Mouse (Mus musculus): Measurements from ENCODE around the gene Prrx1.

Prrx1 gene

DNA sequence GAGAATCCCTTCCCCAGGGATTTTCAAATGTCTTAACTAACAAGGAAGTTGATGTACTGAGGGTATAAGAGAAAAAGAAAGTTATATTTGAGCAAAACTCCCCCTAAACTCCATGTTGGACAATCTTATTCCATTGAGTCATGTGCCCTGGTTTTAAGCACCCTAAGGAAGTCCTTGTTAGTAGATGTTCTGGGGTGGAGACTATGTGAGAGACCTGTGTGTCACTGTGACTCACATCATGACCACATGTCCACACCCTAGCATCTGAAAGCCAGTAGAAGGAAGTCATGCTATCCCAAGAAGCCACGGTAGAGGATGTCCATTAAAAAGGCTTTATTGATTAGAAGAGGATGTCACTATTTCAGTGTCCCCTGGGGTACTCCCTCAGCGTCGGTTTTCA lies 40.4 kb downstream of the Prrx1 start:
- DNase-seq (ENCODE audit: low spot score in 2 of 2) = no peak

DNA sequence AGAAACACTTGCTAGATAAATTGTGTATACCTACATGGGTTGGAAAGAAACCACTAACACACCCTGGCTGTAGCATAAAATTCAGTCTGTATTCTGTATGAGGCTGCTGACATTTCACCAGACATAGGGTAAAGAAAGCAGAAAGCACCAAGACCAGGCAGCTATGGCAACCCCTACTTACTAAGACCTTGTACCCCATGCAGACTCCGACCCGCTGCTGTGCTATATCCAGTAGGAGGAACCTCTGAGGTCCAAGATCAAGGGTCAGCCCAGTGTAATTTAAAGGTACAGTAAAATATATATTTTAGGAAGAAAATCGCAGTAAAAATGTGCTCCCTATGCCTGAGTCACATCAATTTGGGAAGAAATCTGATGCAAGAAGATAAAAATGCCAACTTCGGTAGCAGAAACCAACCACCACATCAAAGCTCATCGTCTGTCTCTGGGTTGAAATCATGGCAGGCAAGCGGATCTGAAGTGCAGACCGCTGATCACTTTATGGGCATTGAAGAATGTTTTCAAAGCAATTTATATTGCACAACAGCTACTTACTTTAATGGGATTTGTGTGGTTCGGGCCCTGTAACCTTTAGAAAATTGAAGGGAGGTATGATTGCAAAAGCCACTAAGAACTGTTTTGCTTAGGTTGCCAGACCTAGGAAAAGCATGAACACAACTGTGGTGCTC lies 46.5 kb downstream of the Prrx1 start:
- DNase-seq (ENCODE audit: low spot score in 2 of 2) = no peak

DNA sequence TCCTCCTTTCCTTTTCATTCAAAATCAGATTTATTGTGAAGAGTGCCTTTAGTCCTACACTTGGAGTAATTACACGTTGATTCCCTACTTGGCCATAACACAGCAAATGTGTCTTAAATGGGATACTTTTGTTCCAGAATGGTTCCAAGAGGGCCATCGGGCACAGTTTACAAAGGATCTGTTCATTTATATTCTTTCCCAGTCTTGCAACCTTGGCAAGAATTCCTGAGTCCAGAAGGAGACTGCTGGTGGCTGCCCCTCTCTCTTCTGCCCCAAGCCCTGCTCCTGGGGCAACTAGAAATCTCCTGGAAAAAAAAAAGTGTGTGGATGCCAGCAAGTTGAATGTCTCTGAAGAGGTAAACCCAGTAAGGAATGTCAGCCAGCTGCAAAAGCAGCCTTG lies 56.2 kb downstream of the Prrx1 start:
- no peak for DNase-seq (ENCODE audit: low spot score in 2 of 2)

DNA sequence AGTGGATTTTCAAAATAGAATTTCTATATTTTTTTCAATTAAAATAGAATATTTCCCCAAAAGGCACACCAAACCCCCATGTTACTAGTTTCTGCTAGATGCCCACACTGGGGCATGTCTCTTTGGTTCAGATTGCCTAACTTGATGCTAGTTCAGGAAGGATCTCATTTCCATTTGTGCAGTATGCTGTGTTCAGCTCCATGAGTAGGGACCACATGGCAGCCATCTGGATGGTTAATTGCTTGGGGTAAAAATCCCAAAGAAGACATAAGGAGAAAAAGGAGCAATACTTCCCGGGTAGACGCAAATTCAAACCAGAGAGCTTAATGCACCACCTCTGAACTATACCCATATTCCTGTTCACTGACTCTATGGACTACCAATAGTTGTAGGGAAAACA lies 57.6 kb downstream of the Prrx1 start:
- no peak for DNase-seq (ENCODE audit: low spot score in 2 of 2)

DNA sequence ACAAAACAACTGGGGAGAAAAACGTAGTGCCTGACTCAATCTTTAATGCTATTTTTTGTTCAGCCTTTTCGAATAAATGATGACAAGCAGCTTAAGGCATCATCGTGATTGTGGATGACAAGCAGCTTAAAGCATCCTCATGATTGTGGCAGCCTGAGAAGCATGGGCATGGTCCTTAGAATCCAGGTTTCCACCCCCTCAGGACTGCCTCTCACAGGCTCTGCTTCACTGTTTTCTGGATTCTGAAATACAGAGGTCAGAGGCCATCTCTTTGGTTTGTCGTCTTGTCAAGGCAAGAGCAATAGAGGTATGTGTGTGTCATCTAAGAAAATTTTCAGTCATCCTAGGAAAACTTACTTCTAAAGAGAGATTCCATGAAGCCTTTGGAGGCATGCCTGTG lies 60.7 kb downstream of the Prrx1 start:
- DNase-seq (ENCODE audit: low spot score in 2 of 2) = no peak

DNA sequence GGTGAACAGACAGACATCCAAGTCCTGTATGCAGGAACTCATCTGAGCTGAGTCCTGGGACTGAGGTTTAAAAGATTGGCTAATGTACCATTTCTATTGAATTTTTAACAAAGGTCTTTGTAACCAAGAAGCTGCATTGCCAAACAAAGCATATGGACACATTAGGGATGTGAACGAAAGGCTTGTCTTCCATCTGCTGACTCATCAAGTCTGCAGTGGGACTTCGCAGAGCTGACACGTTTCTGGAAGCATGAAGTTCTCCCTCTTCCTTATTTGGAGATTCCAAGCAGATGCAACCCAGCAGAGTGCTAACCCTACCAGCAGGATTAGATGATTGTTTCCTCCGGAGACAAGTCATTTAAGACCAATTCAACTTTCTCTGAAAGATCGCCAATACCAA lies 61.2 kb downstream of the Prrx1 start:
- no peak for DNase-seq (ENCODE audit: low spot score in 2 of 2)

DNA sequence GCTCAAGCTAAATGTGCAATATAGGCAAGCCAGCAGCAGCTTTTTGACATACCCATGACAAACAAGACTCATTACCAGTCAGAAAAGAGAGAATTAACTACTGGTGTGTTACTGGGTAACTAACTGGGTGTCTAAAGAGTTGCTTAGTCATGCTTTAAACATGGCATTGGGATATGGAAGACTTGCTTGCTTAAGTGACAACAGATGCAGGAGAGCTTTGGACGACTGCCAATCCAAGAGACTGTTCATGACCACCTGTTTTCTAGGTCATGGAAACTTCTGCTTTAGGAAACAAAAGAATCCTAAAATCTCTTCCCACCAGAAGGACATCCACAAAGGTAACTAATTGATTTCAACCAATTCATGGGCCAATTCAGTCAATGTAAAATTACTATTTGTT lies 61.7 kb downstream of the Prrx1 start:
- DNase-seq (ENCODE audit: low spot score in 2 of 2) = no peak

DNA sequence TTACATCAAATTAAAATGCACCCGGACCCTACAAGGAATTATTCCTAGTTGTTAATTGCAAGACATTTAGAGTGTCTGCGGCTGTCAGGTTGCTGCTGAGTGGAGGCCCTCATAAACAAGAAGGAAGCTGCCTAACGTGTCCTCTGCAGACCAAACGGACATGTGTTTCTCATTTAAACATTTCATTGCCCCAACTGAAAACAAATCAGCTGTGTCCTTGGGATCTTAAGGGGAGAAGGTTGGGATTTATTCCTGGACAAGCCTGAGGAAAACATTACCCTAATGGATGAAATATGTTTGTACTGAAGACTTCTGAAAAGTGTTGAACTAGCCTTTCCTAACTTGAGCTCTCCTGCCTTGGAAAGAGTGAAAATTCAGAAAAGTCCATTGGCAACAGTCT lies 74.6 kb downstream of the Prrx1 start:
- DNase-seq (ENCODE audit: low spot score in 2 of 2) = no peak

DNA sequence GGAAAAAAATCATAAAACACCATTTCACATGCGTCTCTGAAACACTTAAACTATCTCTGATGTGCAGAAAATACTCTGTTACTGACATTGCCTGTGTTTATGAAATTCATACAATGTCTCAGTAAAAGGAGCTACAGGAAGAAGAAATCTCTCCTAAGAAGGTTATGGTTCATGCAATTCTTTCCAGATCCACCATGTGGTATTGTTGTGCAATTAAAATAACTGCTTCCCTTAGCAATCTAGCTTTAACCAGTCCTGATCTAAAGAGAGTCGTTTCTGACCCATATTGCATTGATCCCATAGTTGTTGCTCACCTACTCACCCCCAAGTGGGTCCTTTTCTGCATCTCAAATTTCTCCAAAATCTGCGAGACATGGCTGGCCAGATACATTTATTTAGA lies 82.3 kb downstream of the Prrx1 start:
- no peak for DNase-seq (ENCODE audit: low spot score in 2 of 2)

DNA sequence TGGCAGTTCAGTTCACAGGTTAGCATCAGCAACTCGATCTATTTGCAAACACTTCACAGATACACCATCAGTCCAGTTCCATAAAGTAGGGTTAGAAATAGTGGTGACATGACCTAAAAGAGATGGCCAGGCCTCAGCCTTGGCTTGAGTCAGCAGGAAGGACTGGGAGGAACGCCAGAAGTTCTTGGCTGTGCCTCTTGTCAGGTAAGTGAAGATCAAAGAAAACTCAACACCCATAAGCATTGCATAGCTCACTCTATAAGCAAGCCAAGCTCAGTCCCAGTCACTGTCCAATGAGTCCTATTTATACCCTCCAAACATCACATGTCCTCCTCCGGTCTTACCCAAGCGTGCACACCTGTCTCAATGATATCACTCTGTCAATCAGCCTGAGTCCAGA lies 87.2 kb downstream of the Prrx1 start:
- DNase-seq (ENCODE audit: low spot score in 2 of 2) = no peak

DNA sequence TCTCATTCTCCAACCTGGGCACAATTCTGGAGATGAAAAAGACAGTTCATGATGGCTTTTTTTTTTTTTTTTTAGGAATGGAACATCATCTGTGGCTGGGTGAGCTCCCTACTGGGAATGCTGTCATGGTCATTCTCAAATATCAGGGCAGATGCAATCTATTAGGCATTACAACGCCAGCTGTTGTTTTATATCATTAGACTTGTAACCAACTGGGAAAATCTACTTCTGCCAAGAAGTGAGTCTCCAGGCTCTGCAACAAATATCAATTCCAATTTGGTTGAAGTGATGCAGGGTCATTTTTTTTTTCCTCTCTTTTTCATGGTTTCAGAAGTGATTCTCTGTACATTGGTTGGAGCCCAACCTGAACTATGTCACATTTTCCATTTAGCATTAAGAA lies 91.7 kb downstream of the Prrx1 start:
- no peak for DNase-seq (ENCODE audit: low spot score in 2 of 2)

DNA sequence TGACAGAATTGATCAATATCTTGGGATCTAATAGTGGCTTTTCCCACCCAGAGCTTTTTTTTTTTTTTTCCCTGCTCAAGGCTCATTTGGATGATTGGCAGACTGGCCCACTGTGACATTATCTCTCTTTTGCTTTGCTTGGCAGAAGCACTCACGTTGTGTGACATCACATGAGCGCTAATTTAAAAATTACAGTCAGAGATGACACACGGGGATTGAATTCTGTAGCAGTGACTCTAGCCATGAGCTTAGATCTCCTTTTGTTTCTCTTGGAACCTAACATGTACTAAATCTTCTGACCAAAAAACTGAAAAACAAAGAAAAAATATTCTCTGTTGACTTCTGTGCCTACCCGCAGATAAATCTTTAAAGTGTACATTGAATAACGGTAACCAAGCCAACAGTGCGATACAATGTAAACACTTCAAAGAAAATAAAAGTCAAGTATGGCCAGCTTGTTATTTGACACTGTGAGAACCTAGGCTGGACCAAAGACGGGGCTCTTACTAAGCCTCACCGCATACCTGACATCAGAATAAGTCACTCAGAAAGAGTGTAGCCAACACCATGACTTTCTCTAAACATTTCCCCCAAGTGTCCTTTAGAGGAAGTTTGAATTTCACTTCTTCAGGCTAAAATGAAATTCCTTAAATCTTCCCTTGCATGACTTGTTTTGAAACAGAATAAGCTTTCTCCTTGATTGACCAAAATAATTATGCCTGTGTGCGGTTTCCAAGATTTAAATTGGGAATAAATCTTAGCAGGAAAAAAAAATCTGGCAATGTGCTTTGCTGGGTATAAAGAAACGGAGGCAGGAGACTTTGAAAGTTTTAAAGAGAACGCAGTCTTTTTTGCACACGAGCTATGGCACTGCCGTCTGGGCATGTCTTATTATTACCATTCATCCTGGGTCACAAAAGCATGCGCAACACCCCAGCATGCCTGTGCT lies 104.3 kb downstream of the Prrx1 start:
- no peak for DNase-seq (ENCODE audit: low spot score in 2 of 2)

DNA sequence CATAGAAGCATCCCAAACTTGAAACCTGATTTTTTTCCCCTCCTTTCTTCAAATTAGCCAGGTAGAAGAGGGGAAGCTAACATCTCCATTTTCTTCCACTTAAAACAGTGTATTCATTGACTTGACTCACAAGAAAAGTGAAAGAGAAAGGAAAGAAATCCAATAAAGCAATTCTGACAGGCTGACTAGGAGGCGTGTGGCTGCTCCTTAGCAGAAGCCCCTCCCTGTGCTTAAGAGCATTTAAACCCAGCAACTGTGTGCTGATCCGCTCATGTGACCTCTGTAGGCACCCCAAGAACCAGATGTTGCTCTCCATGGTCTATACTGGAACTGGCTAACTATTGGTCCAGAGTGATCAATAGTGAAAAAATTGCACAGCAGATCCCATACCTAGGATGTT lies 114.7 kb downstream of the Prrx1 start:
- no peak for DNase-seq (ENCODE audit: low spot score in 2 of 2)

DNA sequence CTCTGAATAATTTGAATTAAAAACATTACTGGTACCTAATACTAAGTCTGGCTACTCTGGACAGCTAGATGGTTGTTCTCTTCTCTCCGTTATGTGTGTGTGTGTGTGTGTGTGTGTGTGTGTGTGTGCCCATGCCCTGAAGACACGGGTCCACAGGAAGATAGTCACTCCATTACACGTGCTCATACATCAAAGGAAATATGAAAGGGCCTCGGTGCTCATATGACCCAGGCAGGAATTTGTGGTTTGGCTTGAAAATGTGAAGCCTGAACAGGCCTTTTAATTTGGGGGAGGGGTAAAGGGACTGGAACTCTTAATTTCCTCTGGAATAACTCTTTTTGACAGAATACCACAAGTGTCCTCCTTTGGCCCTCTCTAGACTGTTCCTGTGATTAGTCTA lies 115.5 kb downstream of the Prrx1 start:
- DNase-seq (ENCODE audit: low spot score in 2 of 2) = no peak

Data from spleen, postnatal 36 days (tissue).